Mouse (Mus musculus) hindbrain, embryonic 11.5 days (tissue): ENCODE data around the gene Large2. TPM values are rescaled to one million over a fixed set of nuclear protein-coding genes. Genes with fewer than 3 reads are reported as not detected.
A peak's percentile ranks its signal among the peaks of the same experiment; 100 is the strongest.

ENCODE experiments used
- ATAC-seq: fragments of 200-750 bp; cut with Nextera tagmentation; 2 replicates; pipeline ENCODE4 v1.8.0; 2017; ENCODE audit warnings: mild to moderate bottlenecking, moderate TSS enrichment, moderate library complexity; ENCODE audit not compliant: low FRiP score
- DNase-seq: peaks from one replicate; pipeline ENCODE4 v3.0.0-alpha.2; 2015; ENCODE audit warnings: low spot score
- H3K27ac ChIP-seq: fragments of 300-500 bp; sonication (generic); 2 replicates; pipeline ENCODE4 v1.5.1; 2014; ENCODE audit warnings: mild to moderate bottlenecking, low read depth, low read length
- H3K27me3 ChIP-seq: fragments of 300-500 bp; sonication (generic); 2 replicates; pipeline ENCODE4 v1.6.1; 2014; ENCODE audit warnings: mild to moderate bottlenecking, low read length, moderate library complexity, mixed read lengths; ENCODE audit not compliant: control insufficient read depth, insufficient read depth
- H3K36me3 ChIP-seq: fragments of 300-500 bp; sonication (generic); 2 replicates; pipeline ENCODE4 v1.6.1; 2014; ENCODE audit warnings: mild to moderate bottlenecking, low read length, moderate library complexity, mixed read lengths; ENCODE audit not compliant: control insufficient read depth, insufficient read depth
- H3K4me1 ChIP-seq: fragments of 300-500 bp; sonication (generic); replicated peaks from 2 replicates; pipeline ENCODE4 v1.6.1; 2014; ENCODE audit warnings: low read length, mixed read lengths; ENCODE audit not compliant: control insufficient read depth, insufficient read depth
- H3K4me2 ChIP-seq: fragments of 300-500 bp; sonication (generic); replicated peaks from 2 replicates; pipeline ENCODE4 v1.6.1; 2014; ENCODE audit warnings: mild to moderate bottlenecking, low read depth, low read length
- H3K4me3 ChIP-seq: fragments of 300-500 bp; sonication (generic); 2 replicates; pipeline ENCODE4 v1.5.1; 2014; ENCODE audit warnings: low read depth, low read length
- H3K9ac ChIP-seq: fragments of 300-500 bp; sonication (generic); 2 replicates; pipeline ENCODE4 v1.6.1; 2014; ENCODE audit warnings: low read depth, low read length
- H3K9me3 ChIP-seq: fragments of 300-500 bp; sonication (generic); 2 replicates; pipeline ENCODE4 v1.6.1; 2016; ENCODE audit warnings: low read length; ENCODE audit not compliant: control insufficient read depth
- WGBS: fragments of 180-500 bp; shearing (Covaris S2); extraction: QIAGEN DNeasy Blood & Tissue Kit; methylation state at CpG from one replicate; pipeline ENCODE4 v1.1.7; 2014; 5-methylcytosine and 5-hydroxymethylcytosine counted together
- polyA plus RNA-seq: library from polyadenylated mRNA; unstranded; fragments of >200 nt; fragmentation: Nextera tagmentation; extraction: Ambion mirVana; gene quantifications from 2 replicates; pipeline ENCODE4 v1.2.1, GENCODE M21; 2014

Gene Large2
- polyA plus RNA-seq, 1 experiment from 2014 or later: 4.0 TPM

- peak overlapping the region; percentile 54 for H3K9ac ChIP-seq
- ATAC-seq: peak; percentile 9; the same call in 1 of the 2 replicates
- H3K4me2 ChIP-seq: peak overlapping the region; percentile 49
- H3K4me3 ChIP-seq: peak overlapping the region; percentile 32
- no peaks in the 10 kb centered on the region for H3K27me3 ChIP-seq
- no peaks in the 10 kb centered on the region for H3K9me3 ChIP-seq
- peak; percentile 72 for DNase-seq
- no peaks in the 10 kb centered on the region for H3K36me3 ChIP-seq
- 4% methylated on average over 26 of the region's 26 CpGs for WGBS
- peak overlapping the region; percentile 95 for H3K27ac ChIP-seq
- peaks cover 41% of the 10 kb centered on the region for H3K4me1 ChIP-seq
Measured at GRCm38 (mm10) chr2:92392318-92393264, 17.9 kb upstream of the Large2 start.

- DNase-seq (no peak), ATAC-seq (0 out of 2 replicates have a peak, but pooled peaks have one; percentile 2)
- H3K4me1 ChIP-seq: peaks cover 37% of the 10 kb centered on the region
- H3K9ac ChIP-seq: peak overlapping the region; percentile 54
- no peaks in the 10 kb centered on the region for H3K27me3 ChIP-seq
- WGBS: 24% methylated on average over 11 of the region's 11 CpGs
- H3K9me3 ChIP-seq: no peaks in the 10 kb centered on the region
- H3K4me3 ChIP-seq: peak overlapping the region; percentile 32
- H3K36me3 ChIP-seq: no peaks in the 10 kb centered on the region
- H3K27ac ChIP-seq: peak overlapping the region; percentile 95
- peak overlapping the region; percentile 49 for H3K4me2 ChIP-seq
Measured at GRCm38 (mm10) chr2:92391703-92392317, 17.1 kb upstream of the Large2 start.

- no peaks in the 10 kb centered on the region for H3K9me3 ChIP-seq
- H3K4me2 ChIP-seq: peak overlapping the region; percentile 49
- ATAC-seq (no peak), DNase-seq (no peak)
- H3K4me1 ChIP-seq: peaks cover 37% of the 10 kb centered on the region
- H3K36me3 ChIP-seq: 0 out of 2 replicates have a peak, but pooled peaks cover 3% of the 10 kb centered on the region
- peak overlapping the region; percentile 95; the same call in 1 of the 2 replicates for H3K27ac ChIP-seq
- H3K9ac ChIP-seq: peak overlapping the region; percentile 54; the same call in 1 of the 2 replicates
- H3K4me3 ChIP-seq: peak overlapping the region; percentile 32
- WGBS: 89% methylated on average over 8 of the region's 8 CpGs
- no peaks in the 10 kb centered on the region for H3K27me3 ChIP-seq
Measured at GRCm38 (mm10) chr2:92391116-92391515, 16.4 kb upstream of the Large2 start.

- H3K9me3 ChIP-seq: no peaks in the 10 kb centered on the region
- H3K4me2 ChIP-seq: no peak overlapping the region; the same call in 1 of the 2 replicates
- 0 out of 2 replicates have a peak, but pooled peaks cover 8% of the 10 kb centered on the region for H3K36me3 ChIP-seq
- DNase-seq (no peak), ATAC-seq (no peak)
- H3K9ac ChIP-seq: 0 out of 2 replicates have a peak overlapping the region, but pooled peaks have one; percentile 1
- no peak overlapping the region for H3K4me3 ChIP-seq
- H3K4me1 ChIP-seq: peaks cover 37% of the 10 kb centered on the region
- WGBS: 87% methylated on average over 6 of the region's 6 CpGs
- H3K27ac ChIP-seq: peak overlapping the region; percentile 70
- no peaks in the 10 kb centered on the region for H3K27me3 ChIP-seq
Measured at GRCm38 (mm10) chr2:92390206-92390930, 15.7 kb upstream of the Large2 start.

GRCm38 (mm10) chr2:92389645-92390044 is 15.0 kb upstream of the Large2 start:
- H3K9me3 ChIP-seq: no peaks in the 10 kb centered on the region

GRCm38 (mm10) chr2:92388891-92389641 is 14.4 kb upstream of the Large2 start:
- Histone ChIP-seq H3K27ac (peak overlapping the region; percentile 68), H3K9me3 (no peaks in the 10 kb centered on the region), H3K9ac (peak overlapping the region; percentile 78), H3K27me3 (no peaks in the 10 kb centered on the region), H3K4me2 (peak overlapping the region; percentile 89), H3K4me1 (peaks cover 35% of the 10 kb centered on the region), H3K4me3 (peak overlapping the region; percentile 66), H3K36me3 (peaks cover 14% of the 10 kb centered on the region)
- WGBS: under 1% methylated on average over 54 of the region's 62 CpGs
- ATAC-seq (peak; percentile 95), DNase-seq (peak; percentile 98)

More at GRCm38 (mm10) chr2:92389645-92390044, 15.0 kb upstream of the Large2 start:
- 5% methylated on average over 10 of the region's 10 CpGs for WGBS
- H3K9ac ChIP-seq: no peak overlapping the region
- H3K4me1 ChIP-seq: peaks cover 37% of the 10 kb centered on the region
- ATAC-seq (no peak), DNase-seq (no peak)
- peak overlapping the region; percentile 66 for H3K4me3 ChIP-seq
- H3K36me3 ChIP-seq: peaks cover 12% of the 10 kb centered on the region
- no peaks in the 10 kb centered on the region for H3K27me3 ChIP-seq
- H3K27ac ChIP-seq: peak overlapping the region; percentile 70
- H3K4me2 ChIP-seq: peak overlapping the region; percentile 89

- DNase-seq (no peak), ATAC-seq (no peak)
- peak overlapping the region; percentile 68; the same call in 1 of the 2 replicates for H3K27ac ChIP-seq
- peak overlapping the region; percentile 89 for H3K4me2 ChIP-seq
- H3K9me3 ChIP-seq: no peaks in the 10 kb centered on the region
- peaks cover 19% of the 10 kb centered on the region for H3K36me3 ChIP-seq
- H3K27me3 ChIP-seq: no peaks in the 10 kb centered on the region
- peak overlapping the region; percentile 66 for H3K4me3 ChIP-seq
- peaks cover 31% of the 10 kb centered on the region for H3K4me1 ChIP-seq
- peak overlapping the region; percentile 78 for H3K9ac ChIP-seq
- 56% methylated on average over 3 of the region's 3 CpGs for WGBS
Measured at GRCm38 (mm10) chr2:92388081-92388517, 13.4 kb upstream of the Large2 start.
